Mouse (Mus musculus) urinary bladder, postnatal 4 days (tissue): ENCODE measurements around the gene Nod2.
A peak's percentile ranks its signal among the peaks of the same experiment; 100 is the strongest.

Experiments
- DNase-seq, 2 experiments: peaks; one replicate each; pipeline ENCODE4 v3.0.0; 2021 to 2022; ENCODE audit warnings: low spot score in 2 of 2

Nod2 gene

DNA sequence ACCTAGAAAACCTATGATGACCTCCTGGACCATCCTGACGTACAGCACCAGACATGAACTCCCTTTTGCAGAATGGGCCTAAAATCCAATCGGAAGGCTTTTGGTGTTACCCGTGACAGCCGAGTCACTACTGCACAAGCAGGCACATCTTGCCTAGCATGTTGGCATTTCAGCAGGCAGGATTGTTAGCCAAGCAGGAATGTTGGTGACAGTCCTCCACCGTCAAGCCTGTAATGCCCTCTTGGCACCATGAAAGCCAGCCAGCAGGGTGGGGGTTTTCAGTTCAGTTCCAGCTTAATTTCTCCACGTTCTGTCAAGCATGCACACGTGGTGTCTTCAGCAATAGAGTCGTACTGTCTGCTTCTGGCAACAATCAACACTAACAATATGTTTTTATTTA, 30.0 kb downstream of the Nod2 start:
- no peak for DNase-seq

DNA sequence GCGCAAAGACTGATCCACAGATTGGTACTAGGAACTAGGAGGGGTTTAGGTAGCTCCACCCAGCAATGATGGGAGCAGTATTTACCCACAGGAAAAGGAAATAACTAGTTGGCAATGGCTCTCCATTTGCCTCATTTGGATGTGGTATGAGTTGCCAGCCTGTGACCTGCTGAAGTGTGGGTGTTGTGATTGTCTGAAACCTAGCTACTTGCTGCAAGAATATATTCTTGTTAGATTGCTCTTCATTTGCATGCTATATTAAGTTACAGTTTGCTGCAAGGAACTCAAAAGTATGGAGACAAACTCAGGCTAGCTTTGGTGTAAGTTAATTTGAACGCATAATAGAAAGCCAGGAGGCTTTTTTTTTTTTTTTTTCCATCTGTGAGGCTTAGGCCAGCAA, 33.5 kb downstream of the Nod2 start:
- DNase-seq: peak in 1 of 2 experiments; percentile 14

DNA sequence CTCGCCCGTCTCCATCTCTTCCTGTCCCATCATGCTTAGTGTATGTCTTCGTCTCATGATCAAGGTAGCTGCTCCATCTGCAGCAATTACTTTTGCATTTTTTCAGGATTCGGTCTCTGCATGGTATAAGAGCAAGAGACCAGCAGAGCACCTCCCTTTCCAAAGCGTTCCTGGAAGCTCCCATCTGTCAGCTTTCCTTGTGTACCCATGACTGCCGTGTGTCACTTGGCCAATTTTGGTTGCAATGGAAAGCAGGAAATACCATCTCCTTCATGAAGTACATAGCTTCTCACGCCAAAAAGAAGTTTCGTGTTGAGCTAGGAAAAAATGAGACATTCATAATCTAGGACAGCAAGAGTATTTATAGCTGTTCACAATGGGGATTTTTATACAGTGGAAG, 33.9 kb downstream of the Nod2 start:
- peak in 1 of 2 experiments; percentile 30 for DNase-seq

DNA sequence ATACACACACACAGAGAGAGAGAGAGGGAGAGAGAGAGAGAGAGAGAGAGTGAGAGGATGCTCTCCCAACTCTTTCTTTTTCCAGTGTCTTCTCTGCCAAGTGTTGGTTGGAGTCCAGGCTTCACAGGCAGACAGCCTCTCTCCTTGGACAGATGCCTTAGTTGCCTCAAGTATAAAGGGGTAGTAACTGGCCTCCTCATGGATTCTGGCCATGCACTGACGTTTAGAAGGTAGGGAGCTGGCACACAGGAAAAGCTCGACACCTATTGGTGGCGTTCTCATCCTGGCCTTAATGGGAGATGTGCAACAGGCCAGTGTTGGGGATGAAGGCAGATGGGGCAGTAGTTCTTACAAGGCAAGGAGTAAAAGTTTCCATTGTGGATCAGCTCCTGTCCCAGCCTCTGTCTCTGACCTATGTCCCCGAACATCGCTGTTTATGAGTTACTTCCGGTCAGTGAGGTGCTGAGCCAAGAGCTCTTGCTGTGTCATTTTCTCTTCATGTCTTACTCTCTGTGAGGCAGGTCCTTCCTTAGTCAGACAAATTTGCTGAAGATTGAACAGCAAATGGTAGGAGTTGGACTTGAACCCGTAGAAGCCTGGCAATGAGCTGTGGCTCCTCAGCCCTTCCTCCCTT, 36.7 kb downstream of the Nod2 start:
- DNase-seq: peak in 1 of 2 experiments; percentile 36

DNA sequence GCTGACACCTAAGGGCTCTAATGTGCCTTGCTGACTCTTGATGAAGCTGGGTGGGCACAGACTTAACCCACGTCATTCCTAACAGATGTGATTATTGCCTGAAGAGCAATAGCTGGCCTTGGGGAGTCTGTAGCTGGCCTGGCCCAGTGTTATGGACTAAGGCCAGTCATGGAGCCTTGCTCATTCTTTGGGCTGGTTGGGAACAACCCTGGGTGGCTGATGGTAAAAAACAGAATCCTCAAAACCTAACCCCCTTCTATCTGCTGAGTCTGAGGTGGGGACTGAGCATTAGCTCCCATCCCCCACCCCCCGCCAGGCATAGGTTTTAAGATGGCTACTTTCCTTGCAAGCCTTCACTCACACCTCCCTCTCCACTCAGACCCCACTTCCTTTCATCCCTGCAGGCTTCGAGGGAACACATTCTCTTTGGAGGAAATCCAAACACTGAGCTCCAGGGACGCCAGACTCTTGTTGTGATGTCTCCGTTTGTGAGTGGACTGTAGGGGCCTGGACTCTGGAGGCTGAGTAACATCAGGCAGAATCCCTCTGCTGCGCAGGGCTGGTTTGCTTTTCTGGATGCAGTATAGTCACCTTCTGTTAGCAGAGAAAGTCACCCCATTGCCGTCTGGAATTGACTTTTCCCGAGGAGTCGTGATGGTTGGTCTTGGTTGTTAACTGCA, 39.3 kb downstream of the Nod2 start:
- DNase-seq: peak in 1 of 2 experiments; percentile 52

DNA sequence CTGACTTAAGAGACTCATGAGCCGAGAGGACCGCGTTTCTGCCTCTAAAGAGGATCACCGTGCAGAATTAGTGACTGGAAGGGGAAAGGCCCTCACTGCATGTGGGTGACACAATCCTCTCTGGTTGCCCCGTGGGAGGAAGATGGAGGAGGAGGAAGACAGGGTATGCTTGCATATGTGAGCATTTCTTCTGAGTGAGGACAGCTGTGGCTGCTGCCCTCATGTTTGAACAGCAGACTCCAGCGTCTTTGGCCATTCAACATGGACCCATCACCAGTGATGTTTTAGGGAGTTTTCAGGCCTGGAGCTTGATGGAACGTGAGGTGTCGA, 39.8 kb downstream of the Nod2 start:
- peak in 1 of 2 experiments; percentile 50 for DNase-seq

DNA sequence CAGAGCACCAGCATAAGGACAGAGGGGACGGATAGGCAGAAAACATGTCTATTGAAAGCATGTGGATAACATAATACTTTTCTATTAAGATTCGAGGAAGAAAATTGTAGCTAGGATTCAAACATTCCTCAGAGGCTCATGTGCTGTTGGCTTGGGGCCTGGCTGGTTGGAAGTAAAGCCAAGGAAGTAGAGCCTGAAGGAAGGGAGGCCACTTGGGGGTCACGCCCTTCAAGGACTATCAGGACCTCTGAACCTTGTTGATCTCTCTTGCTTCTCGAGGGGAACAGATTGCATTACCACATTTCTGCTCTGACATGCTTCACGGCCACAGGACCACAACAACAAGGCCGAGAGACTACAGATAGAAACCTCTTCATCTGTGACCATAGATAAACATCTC, 42.0 kb downstream of the Nod2 start:
- DNase-seq: peak in 1 of 2 experiments; percentile 9

DNA sequence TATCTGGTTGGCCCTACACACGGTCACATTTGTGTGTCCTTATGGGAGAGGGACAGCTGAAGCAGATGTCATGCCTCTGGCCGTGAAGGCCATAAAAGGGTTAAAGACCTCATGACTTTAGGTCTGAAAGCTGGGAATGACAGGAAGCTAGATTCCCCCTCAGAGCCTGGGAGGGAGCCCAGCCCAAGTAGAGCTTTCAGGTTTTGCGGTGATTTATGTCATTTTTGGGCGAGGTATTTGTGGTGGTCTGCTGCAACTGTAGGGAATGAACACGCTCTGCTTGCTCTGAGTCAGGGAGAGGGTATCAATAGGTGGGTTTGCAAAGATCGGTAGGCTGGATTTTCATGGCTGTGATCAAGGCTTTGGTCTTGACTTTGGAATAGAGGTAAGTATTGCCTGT, 42.8 kb downstream of the Nod2 start:
- DNase-seq: peak in 1 of 2 experiments; percentile 9

DNA sequence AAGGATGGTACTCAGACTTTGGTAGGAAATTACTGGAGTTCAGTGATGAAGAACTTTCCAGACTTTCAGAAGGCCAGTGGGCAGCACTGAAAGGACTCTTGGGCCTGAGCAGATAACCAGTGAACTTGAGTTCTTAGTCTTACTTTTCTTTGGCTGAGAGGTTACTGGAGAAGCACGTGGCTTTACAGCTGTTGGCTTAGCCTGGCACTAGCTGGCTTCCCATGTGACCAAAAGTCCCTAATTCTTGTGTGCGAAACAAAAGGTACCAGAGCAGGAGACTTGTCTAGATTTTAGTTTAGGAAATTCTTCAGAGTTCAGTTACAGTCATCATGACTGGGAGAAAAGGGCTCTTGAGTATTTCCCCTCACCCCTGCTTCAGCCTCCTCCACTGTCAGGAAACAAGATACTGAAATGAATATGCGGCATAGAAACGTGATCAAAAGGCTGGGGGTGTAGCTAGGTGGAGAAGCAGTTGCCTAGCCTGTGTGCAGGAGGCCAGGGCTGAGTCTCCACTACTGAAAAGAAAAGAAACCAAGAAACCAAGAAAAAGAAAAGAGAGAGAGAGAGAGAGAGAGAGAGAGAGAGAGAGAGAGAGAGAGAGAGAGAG, 44.3 kb downstream of the Nod2 start:
- DNase-seq: no peak

DNA sequence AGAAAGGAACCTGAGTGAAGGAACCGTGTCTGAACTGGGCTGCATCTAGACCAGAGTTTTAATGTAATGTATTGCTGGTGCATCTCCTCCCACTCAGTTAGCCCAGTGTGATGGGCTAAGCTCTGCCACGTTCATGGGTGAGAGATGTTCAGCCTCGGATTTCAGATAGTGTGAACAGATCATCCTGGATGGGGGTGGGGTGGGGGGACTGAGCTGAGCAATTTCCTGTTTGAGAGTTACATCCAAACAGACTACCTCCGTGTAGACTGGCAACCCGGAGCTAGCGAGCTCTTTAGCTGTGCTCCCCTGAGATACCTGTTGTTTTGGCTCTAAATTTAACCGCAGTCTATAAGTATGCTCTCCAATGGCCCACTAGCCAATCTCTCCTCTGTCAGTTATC, 44.8 kb downstream of the Nod2 start:
- DNase-seq: no peak

DNA sequence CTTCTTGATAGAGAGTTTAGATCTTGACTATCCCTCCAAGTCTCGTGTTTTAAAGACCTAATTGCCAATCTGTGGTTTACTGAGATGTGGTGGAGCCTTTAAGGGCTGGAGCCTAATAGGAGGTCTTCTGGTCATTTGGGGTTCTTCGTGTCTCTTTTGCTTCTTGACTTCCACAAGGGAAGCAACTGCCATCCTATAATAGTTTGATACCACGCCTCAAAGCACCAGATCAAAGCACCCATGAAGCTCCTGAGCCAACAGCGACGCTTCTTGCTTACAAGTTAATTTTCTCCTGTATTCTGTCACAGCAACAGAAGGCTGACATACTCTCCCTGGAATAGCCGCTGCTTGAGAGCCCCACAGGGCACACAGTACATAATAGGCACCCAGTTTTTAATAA, 45.8 kb downstream of the Nod2 start:
- no peak for DNase-seq

DNA sequence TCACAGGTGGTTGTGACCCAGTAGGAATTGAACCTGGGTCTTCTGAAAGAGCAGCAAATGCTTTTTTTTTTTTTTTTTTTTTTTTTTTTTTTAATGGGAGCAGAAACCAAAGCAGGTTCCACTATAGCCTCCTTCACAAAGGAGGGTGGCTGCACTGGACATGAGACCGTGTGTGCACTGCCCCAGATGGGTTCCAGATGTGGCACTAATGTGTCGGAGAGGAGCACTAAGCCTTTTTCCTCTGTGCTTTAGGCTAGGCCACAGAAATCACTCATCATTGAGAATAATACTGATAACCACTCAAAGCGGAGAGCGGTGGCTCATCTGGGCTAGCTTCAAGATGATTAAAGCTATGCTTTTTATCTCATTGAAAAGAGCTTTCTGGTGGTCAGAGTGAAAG, 46.3 kb downstream of the Nod2 start:
- DNase-seq: no peak

DNA sequence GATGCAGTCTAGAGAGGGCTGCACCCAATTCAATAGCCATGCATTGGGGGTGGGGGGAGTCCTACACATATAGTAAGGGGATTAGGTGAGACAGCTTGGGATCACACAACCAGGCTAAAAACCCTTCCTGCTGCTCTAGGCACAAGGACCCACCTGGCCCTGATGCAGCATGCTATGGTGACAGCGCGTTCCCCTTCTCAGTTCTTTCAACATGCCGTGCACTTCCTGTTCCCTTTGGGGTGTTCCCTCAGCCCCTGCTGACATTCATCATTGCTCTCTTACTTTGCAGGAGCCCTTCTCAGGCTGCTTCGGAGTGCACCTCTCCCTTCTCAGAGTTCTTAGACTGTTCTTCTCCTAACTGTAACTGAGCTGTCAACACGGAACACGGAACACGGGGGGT, 47.2 kb downstream of the Nod2 start:
- DNase-seq: no peak

DNA sequence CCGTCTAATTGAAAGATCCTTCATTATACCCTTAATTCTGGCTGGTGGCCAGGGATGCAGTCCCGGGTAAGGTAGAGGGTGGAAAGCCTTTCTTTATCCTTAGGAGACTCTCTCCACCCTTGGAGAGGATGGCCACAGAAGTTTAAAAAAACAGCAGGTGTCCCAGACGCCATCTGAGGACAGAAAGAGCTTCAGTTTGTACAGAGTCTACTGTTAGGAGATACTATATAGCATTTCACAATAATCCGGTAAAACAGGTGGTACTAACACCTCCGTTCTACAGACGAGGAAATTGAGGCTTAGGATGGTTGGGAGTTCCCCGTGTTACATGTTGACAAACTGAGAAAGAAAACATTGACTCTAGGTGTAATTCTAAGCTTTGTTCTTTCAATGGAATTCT, 49.1 kb downstream of the Nod2 start:
- no peak for DNase-seq

DNA sequence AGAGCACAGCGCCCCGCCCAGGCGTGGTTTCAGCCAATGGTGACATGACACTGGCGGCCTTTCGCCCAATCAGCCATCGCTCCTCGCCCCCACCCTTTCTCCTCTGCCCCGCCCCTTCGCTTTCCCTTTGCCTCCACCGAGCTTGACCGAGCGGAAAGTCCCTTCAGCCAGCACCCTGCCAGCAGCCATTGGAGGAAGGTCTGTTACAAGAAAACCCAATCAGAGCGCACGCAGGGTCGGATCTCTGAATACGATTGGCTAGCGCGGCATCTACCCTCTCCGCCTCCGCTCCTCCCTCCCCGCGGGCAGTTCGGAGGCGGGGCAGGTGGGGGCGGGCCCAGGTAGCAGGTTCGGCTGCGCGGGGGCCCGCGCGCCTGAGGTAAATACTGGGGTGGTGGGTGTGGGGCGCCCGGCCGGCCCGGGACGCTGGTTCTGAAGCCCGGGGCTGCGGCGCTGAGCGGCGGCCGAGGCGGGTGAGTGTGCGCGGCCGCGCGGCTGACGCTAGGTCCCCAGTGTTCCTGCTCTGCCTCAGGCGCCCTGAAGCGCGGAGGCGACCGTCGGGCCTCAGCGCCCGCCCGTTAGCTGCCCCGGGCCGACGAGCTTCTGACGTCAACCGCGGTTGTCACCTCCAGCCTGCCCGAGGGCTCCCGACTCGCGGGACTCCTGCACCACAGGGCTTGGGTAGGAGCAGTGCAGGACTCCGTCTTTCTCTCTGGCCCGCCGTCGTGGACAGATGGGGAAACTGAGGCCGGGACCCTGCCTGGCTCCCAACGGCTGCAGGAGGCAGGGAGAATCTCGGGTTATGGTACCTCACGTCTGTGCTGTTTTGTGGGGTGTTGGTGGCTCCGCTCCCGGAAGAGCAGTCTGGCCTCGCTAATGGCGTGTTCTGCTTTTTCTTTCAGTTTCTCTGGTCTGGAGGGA, 49.9 kb downstream of the Nod2 start, which contains the start of gene Cyld:
Gene Cyld, plus strand, starts transcription at position 308 of the 921 bp plus-strand sequence.
- peak; percentile 97 to 99 for DNase-seq

DNA sequence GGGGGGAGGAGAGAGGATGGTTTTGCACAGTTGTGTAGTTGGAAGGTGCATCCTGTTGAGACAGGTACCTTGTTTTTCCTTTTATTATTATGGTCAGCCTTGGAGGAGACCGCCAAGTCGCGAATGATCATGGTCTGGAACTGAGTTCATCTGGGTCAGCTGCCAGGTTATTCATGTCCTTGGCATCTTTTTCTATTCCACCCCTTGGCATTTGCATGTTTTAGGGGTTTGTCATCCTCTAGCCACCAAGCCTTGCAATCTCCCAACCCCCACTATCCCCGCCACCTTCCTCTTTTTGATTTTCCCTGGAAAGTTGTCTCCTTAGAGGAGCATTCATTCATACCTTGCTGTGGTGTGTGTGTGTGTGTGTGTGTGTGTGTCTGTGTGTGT, 50.5 kb downstream of the Nod2 start:
- no peak for DNase-seq

DNA sequence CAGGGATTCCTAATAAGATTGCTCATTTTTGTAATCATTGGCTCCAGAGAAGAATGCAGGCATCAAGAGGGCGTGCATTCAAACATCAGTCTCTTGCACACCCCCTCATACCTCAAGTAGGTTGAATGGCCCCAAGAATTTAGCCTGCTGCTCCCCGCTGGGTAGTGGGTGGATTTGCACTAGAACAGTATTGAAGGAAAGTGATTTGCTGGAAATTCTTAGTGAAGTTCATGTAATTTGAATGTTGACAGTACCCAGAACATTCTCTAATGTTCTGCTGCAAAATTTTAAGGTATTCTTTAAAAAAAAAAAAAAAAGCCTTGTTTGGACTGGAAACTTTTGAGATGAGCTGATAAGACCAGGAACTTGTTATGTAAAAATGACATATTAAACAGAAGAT, 50.9 kb downstream of the Nod2 start:
- no peak for DNase-seq

DNA sequence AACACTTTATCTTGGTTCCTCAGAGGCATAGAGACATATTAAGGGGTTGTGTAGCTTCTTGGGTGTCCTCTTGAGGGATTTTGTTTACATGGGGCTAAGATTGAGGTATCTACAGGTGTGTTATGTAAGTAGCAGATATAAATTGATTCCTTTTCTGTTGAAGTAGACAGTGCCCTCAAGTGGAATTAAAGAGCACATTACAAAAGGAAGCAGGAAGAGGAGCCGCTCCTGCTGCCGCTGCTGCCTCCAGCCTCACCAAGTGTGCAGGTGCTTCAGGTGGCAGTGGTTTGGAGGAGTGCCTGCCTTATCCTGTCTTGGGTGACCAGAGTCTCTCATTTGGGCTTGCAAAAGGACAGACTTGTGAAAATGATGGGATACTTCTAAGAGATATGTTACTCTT, 54.5 kb downstream of the Nod2 start:
- DNase-seq: no peak

DNA sequence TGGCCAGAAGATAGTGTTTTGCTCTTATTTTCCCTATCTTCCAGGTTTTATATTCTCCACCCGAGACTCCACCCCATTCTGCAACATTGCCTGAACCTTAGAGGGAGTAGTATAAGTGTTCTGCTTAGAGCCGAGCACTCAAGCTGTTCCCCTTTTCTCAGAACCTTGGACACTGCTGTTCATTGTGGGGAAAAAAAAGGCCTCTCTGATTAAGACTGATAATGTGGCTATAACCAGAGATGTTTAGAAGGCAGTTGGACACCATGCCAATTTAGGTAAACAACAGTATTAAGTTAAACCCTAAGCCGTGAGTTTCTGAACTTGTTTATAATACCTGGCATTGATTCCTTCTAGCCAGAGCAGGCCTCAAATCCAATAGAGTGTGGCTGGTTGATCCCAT, 55.7 kb downstream of the Nod2 start:
- DNase-seq: no peak

DNA sequence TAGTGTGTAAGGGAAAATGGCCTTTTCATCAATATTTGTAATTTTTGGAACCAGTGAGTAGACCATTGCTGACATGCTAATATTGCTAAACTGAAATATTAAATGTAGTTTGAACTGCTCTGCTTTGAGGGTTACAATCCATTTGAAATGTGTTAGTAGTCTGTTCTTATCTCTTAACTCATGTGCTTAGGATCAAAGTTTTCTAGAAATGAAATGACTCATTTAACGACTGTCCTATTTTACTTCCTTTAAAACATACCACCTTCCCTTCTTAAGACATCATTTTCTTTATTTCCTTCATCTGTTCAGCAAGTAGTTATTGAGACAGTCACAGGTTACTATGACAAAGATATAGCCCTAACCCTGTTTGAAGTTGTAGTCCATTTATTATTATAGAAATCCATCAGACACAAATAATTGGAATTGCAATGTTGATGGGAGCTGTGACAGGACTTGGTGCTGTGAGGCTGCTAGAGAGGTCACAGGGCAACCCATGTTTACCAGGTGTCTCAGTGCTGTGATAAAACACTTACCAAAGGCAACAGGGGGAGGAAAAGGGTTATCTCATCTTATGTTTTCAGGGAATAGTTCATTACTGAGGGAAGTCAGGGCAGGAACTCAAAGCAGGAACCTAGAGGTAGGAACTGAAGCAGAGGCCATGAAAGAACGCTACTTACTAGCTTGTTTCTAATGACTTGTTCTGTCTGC, 76.3 kb downstream of the Nod2 start:
- no peak for DNase-seq
